Mouse (Mus musculus) kidney, adult 18-20 months (tissue): ENCODE measurements around the gene Ubtd1.
A peak's percentile ranks its signal among the peaks of the same experiment; 100 is the strongest.
"Not testable (repeated sequence)": the region's sequence is repeated elsewhere in the genome, so short reads cannot be mapped to it uniquely, and the experiment has no call there.

Source experiments
- DNase-seq: peaks from one replicate; pipeline ENCODE4 v3.0.0; 2021

Gene Ubtd1

DNA sequence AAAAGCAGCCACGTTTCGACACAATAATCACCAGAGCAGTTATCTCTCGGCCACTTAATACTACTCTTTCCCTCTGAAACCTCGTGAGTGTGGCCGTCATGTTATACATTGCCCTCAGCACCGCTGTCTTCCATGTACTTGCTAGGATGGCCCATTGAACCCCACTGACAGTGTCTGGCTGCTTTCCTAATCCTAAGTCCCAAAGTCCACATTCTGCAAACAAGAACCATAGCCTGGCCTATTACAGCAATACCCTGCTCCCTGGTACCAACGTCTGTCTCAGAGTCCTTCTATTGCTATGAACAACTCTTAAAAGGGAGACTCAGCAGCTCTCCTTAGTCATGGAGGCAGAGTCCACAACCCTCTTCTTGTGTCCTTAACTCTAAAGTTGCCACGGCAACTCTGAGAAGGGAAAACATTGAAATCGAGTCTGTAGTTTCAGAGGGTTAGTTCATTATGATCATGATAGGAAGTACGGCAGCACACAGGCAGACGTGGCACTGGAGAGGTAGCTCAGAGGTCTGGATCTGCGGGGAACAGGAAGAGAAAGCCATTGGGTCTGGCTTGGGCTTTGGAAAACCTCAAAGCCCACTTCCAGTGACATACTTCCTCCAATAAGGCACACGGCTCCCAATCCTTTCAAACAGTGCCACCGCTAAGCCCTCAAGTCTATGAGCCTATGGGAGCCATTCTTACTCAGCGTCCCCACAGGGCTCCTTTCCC, 90.5 kb downstream of the Ubtd1 start:
- DNase-seq, result peak; percentile 63

- peak; percentile 60 for DNase-seq
Measured at GRCm38 (mm10) chr19:42072802-42073201, 91.2 kb downstream of the Ubtd1 start.

DNA sequence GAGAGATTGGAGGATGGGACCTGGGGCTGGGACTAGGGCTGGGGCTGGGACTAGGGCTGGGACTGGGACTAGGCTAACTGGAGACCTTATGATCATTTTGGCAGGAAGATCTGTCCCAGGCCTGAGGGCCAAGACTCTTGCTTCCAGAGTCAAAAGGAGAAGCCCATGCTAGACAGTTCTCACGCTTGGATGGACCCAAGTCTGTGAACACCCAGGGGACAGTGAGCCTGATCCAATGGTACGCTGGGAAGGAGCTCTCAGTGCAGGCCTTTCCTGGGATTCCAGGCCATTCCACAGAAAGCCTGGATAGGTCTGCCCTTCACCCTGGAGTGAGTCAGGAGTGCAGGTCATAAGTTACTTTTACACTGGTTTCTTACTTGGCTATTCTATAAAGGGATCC, 93.5 kb downstream of the Ubtd1 start:
- no peak for DNase-seq

- DNase-seq, result no peak
Measured at GRCm38 (mm10) chr19:42075992-42076391, 94.4 kb downstream of the Ubtd1 start.

- DNase-seq, result no peak
Measured at GRCm38 (mm10) chr19:42078566-42078965, 97.0 kb downstream of the Ubtd1 start.

DNA sequence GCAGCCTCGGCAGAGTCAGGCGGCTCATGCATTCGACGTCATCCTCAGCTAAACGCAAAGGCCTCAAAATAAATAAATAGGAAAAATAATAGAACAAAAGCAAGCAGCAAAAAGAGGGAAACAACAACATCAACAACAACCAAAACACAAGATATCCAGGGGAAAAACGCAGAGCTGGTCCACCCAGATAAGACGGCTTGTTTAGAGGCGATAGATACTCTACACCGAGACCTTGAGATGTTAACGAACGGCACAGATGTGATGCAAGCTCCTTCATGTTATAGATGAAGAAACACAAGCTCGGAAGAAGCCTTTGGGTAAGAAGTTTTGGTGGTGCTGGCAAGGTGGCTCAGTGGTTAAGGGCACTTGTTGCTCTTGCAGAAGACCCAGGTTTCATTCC, 97.4 kb downstream of the Ubtd1 start:
- DNase-seq, result no peak

DNA sequence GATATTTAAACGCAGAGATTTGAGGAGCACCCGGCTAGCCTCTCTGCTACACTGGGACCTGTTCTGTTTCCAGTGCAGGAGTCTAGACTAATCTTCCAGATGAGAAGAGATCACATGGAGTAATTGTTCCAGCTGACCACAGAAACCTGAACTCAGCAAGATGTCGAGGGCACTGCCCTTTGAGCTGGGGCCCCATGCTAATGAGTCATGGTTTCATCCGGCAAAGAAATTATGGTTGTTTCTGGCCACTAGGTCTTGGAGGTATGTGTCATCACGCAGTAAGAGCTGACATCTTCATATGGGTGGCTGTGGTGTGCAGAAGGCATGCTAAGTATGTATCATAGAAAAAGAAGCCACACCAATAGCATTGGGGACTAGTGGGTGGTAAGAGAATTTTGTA, 98.4 kb downstream of the Ubtd1 start:
- no peak for DNase-seq

- DNase-seq, result no peak
Measured at GRCm38 (mm10) chr19:42080469-42080868, 98.9 kb downstream of the Ubtd1 start.

DNA sequence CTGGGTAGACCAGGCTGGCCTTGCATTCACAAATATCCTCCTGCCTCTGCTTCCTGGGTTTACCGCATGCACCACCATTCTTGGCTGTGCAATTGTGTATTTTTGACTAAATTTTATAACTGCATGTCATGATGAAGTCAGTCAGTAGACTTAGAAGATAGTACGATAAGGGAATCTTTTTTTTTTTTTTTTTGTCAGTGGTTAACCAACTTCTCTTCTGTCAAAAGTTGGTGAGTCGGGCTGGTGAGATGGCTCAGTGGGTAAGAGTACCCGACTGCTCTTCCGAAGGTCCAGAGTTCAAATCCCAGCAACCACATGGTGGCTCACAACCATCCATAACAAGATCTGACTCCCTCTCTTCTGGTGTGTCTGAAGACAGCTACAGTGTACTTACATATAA, 100.0 kb downstream of the Ubtd1 start:
- not testable (repeated sequence) for DNase-seq
